Mouse (Mus musculus) erythroblast, embryonic 14.5 days (primary cell): ENCODE results near the gene Tmed10. TPM values are rescaled to one million over a fixed set of nuclear protein-coding genes. Genes with fewer than 3 reads are reported as not detected.

Experiments used
- H3K27me3 ChIP-seq: 2 replicates; pipeline ENCODE4 v1.6.1; 2012; ENCODE audit warnings: inconsistent platforms; ENCODE audit not compliant: control insufficient read depth
- H3K36me3 ChIP-seq: 2 replicates; pipeline ENCODE4 v1.6.1; 2012; ENCODE audit warnings: mild to moderate bottlenecking, inconsistent platforms; ENCODE audit not compliant: control insufficient read depth
- H3K4me1 ChIP-seq: 2 replicates; pipeline ENCODE4 v1.6.1; 2012; ENCODE audit warnings: inconsistent platforms; ENCODE audit not compliant: control insufficient read depth
- H3K4me3 ChIP-seq: replicated peaks from 2 replicates; pipeline ENCODE3; 2012; ENCODE audit warnings: moderate library complexity, mild to moderate bottlenecking, inconsistent platforms
- H3K9me3 ChIP-seq: 2 replicates; pipeline ENCODE4 v1.6.1; 2012; ENCODE audit warnings: low read length, inconsistent platforms, mixed read lengths; ENCODE audit not compliant: control insufficient read depth
- GATA1 ChIP-seq: IDR thresholded peaks from 2 replicates; pipeline ENCODE4 v1.6.1; 2012; ENCODE audit warnings: low read length, inconsistent platforms, mixed read lengths
- TAL1 ChIP-seq: IDR thresholded peaks from 3 replicates; pipeline ENCODE4 v1.6.1; 2012; ENCODE audit warnings: low read length, inconsistent platforms, mixed read lengths
- polyA plus RNA-seq: library from polyadenylated mRNA; stranded (reverse); fragments of >175 nt; gene quantifications from 2 replicates; pipeline ENCODE4 v1.2.3, GENCODE M21; 2012

Gene Tmed10
- polyA plus RNA-seq, 1 experiment, result 20.4 TPM

DNA sequence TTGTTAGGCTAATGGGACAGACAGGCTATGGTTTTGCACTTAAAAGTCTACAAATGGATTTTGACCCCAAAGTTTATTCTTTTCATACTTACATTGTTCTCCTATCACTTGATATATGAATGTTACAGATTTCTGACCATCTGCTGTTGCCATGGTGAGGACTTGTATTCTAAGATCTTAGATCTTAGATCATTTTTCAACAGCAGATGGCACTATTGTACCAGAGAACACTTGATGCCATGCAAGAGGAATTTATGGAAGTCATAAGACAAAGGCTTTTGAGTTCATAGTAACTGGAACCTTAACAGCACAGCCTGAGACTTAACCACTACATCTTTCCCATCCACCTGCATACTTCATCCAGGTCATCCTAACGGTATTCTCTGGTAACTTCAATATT is 33.5 kb downstream of the Tmed10 start:
- no peaks in the 10 kb centered on the region for H3K27me3 ChIP-seq
- no peaks in the 10 kb centered on the region for H3K9me3 ChIP-seq
- TF ChIP-seq TAL1, result no peak
- no peak for TF ChIP-seq GATA1
- H3K4me3 ChIP-seq, result no peak overlapping the region
- H3K4me1 ChIP-seq, result peaks cover 35% of the 10 kb centered on the region
- H3K36me3 ChIP-seq, result peaks cover 54% of the 10 kb centered on the region

- Histone ChIP-seq H3K36me3 (peaks cover 54% of the 10 kb centered on the region), H3K27me3 (no peaks in the 10 kb centered on the region), H3K9me3 (no peaks in the 10 kb centered on the region), H3K4me1 (peaks cover 36% of the 10 kb centered on the region), H3K4me3 (peak overlapping the region; percentile 97)
- TF ChIP-seq GATA1, result no peak
- TF ChIP-seq TAL1, result no peak
These were observed 34.7 kb downstream of the Tmed10 start for GRCm38 (mm10) chr12:85339947-85340346.

- Histone ChIP-seq H3K4me1 (peaks cover 34% of the 10 kb centered on the region), H3K27me3 (no peaks in the 10 kb centered on the region), H3K9me3 (no peaks in the 10 kb centered on the region), H3K4me3 (peak within 1 kb of the TSS; percentile 97), H3K36me3 (peaks cover 53% of the 10 kb centered on the region)
- TF ChIP-seq GATA1 (no peak), TAL1 (no peak)
These were observed 35.4 kb downstream of the Tmed10 start, which contains the start of gene Nek9 for GRCm38 (mm10) chr12:85339243-85339729. Gene Nek9 (minus strand): TSS chr12:85339362.

DNA sequence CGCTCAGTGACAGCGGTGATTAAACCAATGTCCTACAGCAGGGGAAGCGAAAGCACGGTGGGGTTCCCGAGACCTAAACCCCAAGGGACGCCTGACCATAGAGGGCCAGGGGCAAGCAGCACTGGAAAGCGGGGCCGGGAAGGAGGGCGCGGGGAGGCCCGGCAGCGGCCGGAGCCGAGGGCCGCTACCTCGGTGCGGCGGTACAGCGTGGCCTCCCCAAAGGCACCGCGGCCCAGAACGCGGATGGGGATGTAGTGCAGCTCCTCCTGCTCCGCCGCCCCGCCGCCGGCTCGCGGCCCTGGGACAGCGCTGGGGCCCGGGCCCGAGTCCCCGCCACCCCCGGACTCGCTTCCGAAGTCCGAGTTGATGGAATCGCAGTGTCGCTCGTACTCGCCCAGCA is 35.8 kb downstream of the Tmed10 start:
- H3K4me1 ChIP-seq, result peaks cover 34% of the 10 kb centered on the region
- H3K36me3 ChIP-seq, result peaks cover 53% of the 10 kb centered on the region
- TF ChIP-seq TAL1 (no peak), GATA1 (no peak)
- no peaks in the 10 kb centered on the region for H3K27me3 ChIP-seq
- no peaks in the 10 kb centered on the region for H3K9me3 ChIP-seq
- H3K4me3 ChIP-seq, result peak overlapping the region; percentile 97

DNA sequence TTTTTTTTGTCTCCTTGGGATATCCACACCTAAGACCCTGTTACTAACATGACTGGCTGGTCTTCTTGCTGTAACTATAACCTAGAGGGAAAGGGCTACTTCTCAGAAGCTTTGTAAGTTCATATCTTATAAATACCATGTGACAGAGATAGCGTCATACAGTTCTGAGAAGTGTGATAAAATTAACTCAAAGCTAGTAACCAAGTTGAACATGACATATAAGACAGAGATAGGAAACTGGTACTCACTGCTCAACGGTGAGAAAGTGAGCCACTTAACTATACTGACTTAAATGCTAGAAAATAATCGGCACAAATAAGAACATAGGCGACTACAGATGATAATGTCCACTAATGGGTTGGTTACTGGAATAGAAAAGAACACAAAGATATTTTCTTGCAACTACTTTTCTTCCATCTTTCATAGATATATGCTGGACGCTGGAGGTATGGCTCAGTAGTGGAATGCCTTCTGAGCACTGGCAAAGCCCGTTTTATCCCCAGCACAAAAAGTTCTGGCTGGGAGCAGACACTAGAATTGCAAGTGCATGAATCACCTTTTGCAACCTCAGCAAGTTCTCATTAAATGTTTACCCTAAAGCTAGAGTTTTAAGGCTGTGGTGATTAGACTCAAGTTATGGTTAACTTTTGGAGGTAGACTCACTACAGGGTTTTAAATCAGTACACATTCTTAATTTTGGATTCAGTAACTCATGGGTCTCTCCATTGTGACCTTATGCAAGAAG is 36.9 kb downstream of the Tmed10 start:
- Histone ChIP-seq H3K27me3 (no peaks in the 10 kb centered on the region), H3K9me3 (no peaks in the 10 kb centered on the region), H3K4me3 (peak overlapping the region; percentile 97), H3K4me1 (peaks cover 34% of the 10 kb centered on the region), H3K36me3 (peaks cover 55% of the 10 kb centered on the region)
- TF ChIP-seq GATA1 (no peak), TAL1 (no peak)

- H3K9me3 ChIP-seq, result no peaks in the 10 kb centered on the region
- H3K4me3 ChIP-seq, result no peak overlapping the region
- no peaks in the 10 kb centered on the region for H3K4me1 ChIP-seq
- H3K36me3 ChIP-seq, result peaks cover 88% of the 10 kb centered on the region
- no peaks in the 10 kb centered on the region for H3K27me3 ChIP-seq
- TF ChIP-seq GATA1 (no peak), TAL1 (no peak)
These were observed 44.5 kb downstream of the Tmed10 start for GRCm38 (mm10) chr12:85330153-85330552.

DNA sequence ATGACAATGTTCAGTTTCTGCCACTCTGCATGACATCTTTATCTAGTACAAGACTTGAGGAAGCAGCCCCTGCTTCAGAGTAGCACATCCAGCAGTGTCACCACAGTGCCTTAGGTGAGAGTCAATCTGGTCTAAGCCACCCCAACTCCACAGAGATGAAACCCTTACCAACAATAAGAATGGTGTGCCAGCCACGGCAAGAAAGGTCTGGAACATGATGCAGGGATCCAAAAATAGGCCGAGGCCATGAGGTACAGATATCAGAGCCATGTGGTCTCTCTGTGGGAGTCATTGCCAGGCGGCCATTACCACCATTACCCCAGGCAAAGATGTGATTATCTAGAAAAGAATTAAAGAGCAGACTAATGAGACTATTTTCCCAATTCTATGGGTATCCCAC is 66.0 kb downstream of the Tmed10 start:
- Histone ChIP-seq H3K4me3 (no peak overlapping the region), H3K4me1 (peaks cover 7% of the 10 kb centered on the region), H3K27me3 (no peaks in the 10 kb centered on the region), H3K9me3 (no peaks in the 10 kb centered on the region), H3K36me3 (peaks cover 98% of the 10 kb centered on the region)
- TF ChIP-seq TAL1 (no peak), GATA1 (no peak)

- TF ChIP-seq TAL1 (no peak), GATA1 (no peak)
- Histone ChIP-seq H3K9me3 (no peaks in the 10 kb centered on the region), H3K27me3 (no peaks in the 10 kb centered on the region), H3K4me1 (peaks cover 7% of the 10 kb centered on the region), H3K4me3 (peak overlapping the region; percentile 50), H3K36me3 (peaks cover 98% of the 10 kb centered on the region)
These were observed 69.3 kb downstream of the Tmed10 start for GRCm38 (mm10) chr12:85305247-85305892.

DNA sequence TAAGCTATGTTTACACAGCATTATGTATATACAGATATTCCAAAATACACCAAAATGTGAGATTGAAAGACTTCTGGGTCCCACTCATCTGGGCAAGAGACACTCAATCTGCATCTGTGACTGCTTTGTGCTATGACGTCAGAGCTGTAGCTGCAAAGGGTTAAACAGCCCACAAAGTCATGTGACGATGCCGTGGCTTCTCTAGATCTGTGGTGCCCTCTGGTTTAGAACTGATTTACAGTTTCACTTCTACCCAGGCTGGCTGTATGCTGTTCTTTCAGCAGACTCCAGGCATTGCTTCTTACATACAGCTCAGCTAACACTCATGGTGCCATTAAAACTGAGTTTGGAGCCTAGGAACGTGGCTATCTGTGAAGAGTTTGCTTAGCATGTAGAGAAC is 69.9 kb downstream of the Tmed10 start:
- H3K4me1 ChIP-seq, result peaks cover 7% of the 10 kb centered on the region
- no peak overlapping the region for H3K4me3 ChIP-seq
- TF ChIP-seq TAL1 (no peak), GATA1 (no peak)
- peaks cover 98% of the 10 kb centered on the region for H3K36me3 ChIP-seq
- H3K27me3 ChIP-seq, result no peaks in the 10 kb centered on the region
- H3K9me3 ChIP-seq, result no peaks in the 10 kb centered on the region

GRCm38 (mm10) chr12:85303256-85303655 is 71.4 kb downstream of the Tmed10 start:
- Histone ChIP-seq H3K4me3 (no peak overlapping the region), H3K4me1 (peaks cover 7% of the 10 kb centered on the region), H3K9me3 (no peaks in the 10 kb centered on the region), H3K36me3 (peaks cover 89% of the 10 kb centered on the region), H3K27me3 (no peaks in the 10 kb centered on the region)
- TF ChIP-seq GATA1 (no peak), TAL1 (no peak)
